Comparison of ENCODE assay signal across 11 mouse cellular contexts in genomic region chr12:100223531-100223930, GRCm38 (mm10). TPM values are rescaled to one million over a fixed set of nuclear protein-coding genes. Genes with fewer than 3 reads are reported as not detected.
DNase-seq lines count a peak whose midpoint lies in the region; ATAC-seq lines count a peak whose summit lies in the region.
"Had no signal": no experiment of that assay in that cellular context is flagged by ENCODE, and none has a peak within 500 bp of the region (broad histone marks: within the 10 kb centered on the region; RNA-seq: fewer than 3 reads in every experiment).

No protein-coding gene starts in this region.

- H3K36me3 ChIP-seq in hindbrain, embryonic 10.5 days, result no peaks in the 10 kb centered on the region
- H3K36me3 ChIP-seq in hindbrain, embryonic 12.5 days, result no peaks in the 10 kb centered on the region
- H3K36me3 ChIP-seq in neural tube, embryonic 11.5 days (ENCODE audit: control insufficient read depth, insufficient read depth, low read length), result no peaks in the 10 kb centered on the region
- H3K36me3 ChIP-seq: G1E had no signal

- 76% methylated on average over 8 of the region's 8 CpGs for WGBS in hindbrain, embryonic 10.5 days
- 71% methylated on average over 8 of the region's 8 CpGs for WGBS in hindbrain, embryonic 12.5 days
- WGBS in neural tube, embryonic 11.5 days, result 64% methylated on average over 8 of the region's 8 CpGs

- H3K27ac ChIP-seq in hindbrain, embryonic 10.5 days, result peak overlapping the region; percentile 66
- H3K27ac ChIP-seq in hindbrain, embryonic 12.5 days, result no peak overlapping the region
- no peak overlapping the region for H3K27ac ChIP-seq in neural tube, embryonic 11.5 days (ENCODE audit: low read depth, low read length)

- H3K9me3 ChIP-seq in hindbrain, embryonic 10.5 days, result no peaks in the 10 kb centered on the region
- no peaks in the 10 kb centered on the region for H3K9me3 ChIP-seq in hindbrain, embryonic 12.5 days (replicated peaks)
- no peaks in the 10 kb centered on the region for H3K9me3 ChIP-seq in neural tube, embryonic 11.5 days (ENCODE audit: control insufficient read depth, low read length)
- H3K9me3 ChIP-seq: G1E had no signal

- no peak overlapping the region for H3K4me3 ChIP-seq in hindbrain, embryonic 10.5 days
- H3K4me3 ChIP-seq in hindbrain, embryonic 12.5 days, result no peak overlapping the region
- no peak overlapping the region for H3K4me3 ChIP-seq in neural tube, embryonic 11.5 days (ENCODE audit: low read depth, low read length)

- DNase-seq in adrenal gland, adult (ENCODE audit: inconsistent age in 2 of 2, low spot score in 1 of 2), result peak; percentile 30 to 81
- no peak for DNase-seq in adrenal gland, adult 18-20 months (ENCODE audit: low spot score in 2 of 2)
- DNase-seq in hindbrain, embryonic 10.5 days (ENCODE audit: low spot score), result no peak
- peak; percentile 49 for DNase-seq in neural tube, embryonic 11.5 days (ENCODE audit: low spot score)
- DNase-seq in neural tube, embryonic 10.5 days (ENCODE audit: extremely low spot score, low spot score), result no peak
- no peak for DNase-seq in spleen, adult 18-20 months
- DNase-seq in gastrocnemius, adult 8-10 months (ENCODE audit: low spot score in 2 of 2), result no peak
- DNase-seq: cerebellum, adult 9-10 months; liver, postnatal 0 days had no signal

- peaks cover 62% of the 10 kb centered on the region for H3K4me1 ChIP-seq in hindbrain, embryonic 10.5 days (replicated peaks)
- peaks cover 45% of the 10 kb centered on the region for H3K4me1 ChIP-seq in hindbrain, embryonic 12.5 days
- H3K4me1 ChIP-seq in neural tube, embryonic 11.5 days (ENCODE audit: control insufficient read depth, insufficient read depth, low read length), result peaks cover 15% of the 10 kb centered on the region

- no peaks in the 10 kb centered on the region for H3K27me3 ChIP-seq in hindbrain, embryonic 10.5 days (ENCODE audit: insufficient read depth, poor library complexity, severe bottlenecking)
- no peaks in the 10 kb centered on the region for H3K27me3 ChIP-seq in hindbrain, embryonic 12.5 days
- no peaks in the 10 kb centered on the region for H3K27me3 ChIP-seq in neural tube, embryonic 11.5 days (ENCODE audit: control insufficient read depth, insufficient read depth, low read length)

- H3K4me2 ChIP-seq in hindbrain, embryonic 12.5 days (replicated peaks), result no peak overlapping the region
- no peak overlapping the region for H3K4me2 ChIP-seq in neural tube, embryonic 11.5 days (ENCODE audit: low read depth)

- ATAC-seq in hindbrain, embryonic 12.5 days (ENCODE audit: low FRiP score), result no peak
- ATAC-seq in neural tube, embryonic 11.5 days (ENCODE audit: insufficient read depth, low FRiP score, low TSS enrichment), result no peak
- ATAC-seq: liver, postnatal 0 days had no signal

- H3K9ac ChIP-seq in hindbrain, embryonic 12.5 days, result no peak overlapping the region
- H3K9ac ChIP-seq in neural tube, embryonic 11.5 days (ENCODE audit: low read length), result no peak overlapping the region
- H3K9ac ChIP-seq: liver, postnatal 0 days had no signal

RNA-seq across cellular contexts. Expression of gene Calm1, which starts 24.3 kb away (rescaled TPM):
- total RNA-seq in adrenal gland, adult 18-20 months (2021), result 100 to 1,000 TPM; 397 to 428 TPM
- polyA plus RNA-seq in hindbrain, embryonic 10.5 days (2016; fragmentation: Nextera tagmentation; extraction: Ambion mirVana), result 1,379 and 1,527 TPM in 2 replicates
- 1,638 and 1,690 TPM in 2 replicates for polyA plus RNA-seq in hindbrain, embryonic 12.5 days (2016; fragmentation: Nextera tagmentation; extraction: Ambion mirVana)
- polyA plus RNA-seq in neural tube, embryonic 11.5 days (2014; fragmentation: Nextera tagmentation; extraction: Ambion mirVana), result 1,303 and 1,315 TPM in 2 replicates
- total RNA-seq in gastrocnemius, adult 8-10 months (2022), result 100 to 1,000 TPM; 532 to 601 (median 581) TPM

Comparison
In these comparisons a context has a peak if more than half of its experiments do, and no peak if none do; other contexts are left out.
1. DNase-seq: peak in adrenal gland, adult (2 of 2) and neural tube, embryonic 11.5 days (single experiment); none in adrenal gland, adult 18-20 months (0 of 2), hindbrain, embryonic 10.5 days (single experiment), neural tube, embryonic 10.5 days (single experiment), spleen, adult 18-20 months (0 of 2) and gastrocnemius, adult 8-10 months (0 of 2).